Mouse (Mus musculus): ENCODE results near the gene Btbd35f7.
"Not testable (repeated sequence)": the region's sequence is repeated elsewhere in the genome, so short reads cannot be mapped to it uniquely, and the experiment has no call there.

Btbd35f7 gene

DNA sequence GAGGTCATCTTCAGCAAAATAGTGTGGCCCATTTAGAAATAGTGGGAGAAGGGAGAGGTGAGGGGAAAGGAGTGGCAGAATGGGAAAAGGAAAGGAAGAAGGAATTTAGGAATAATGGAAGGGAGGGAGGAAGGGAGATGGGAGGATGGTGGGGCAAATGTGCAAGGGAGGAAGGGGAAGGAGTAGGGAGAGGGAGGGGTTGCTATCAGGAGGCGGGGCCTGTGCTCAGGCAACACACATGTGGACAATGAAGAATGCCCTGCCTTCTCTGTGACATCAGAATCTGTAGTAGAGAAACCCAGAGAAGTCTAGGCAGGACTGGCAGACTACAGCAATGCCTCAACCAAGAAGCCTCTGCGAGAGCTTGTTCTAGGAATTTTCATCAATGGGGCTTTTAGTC lies at the start of gene Btbd35f7:
Gene Btbd35f7, plus strand, starts transcription at position 301 of the 400 bp plus-strand sequence.
- not testable (repeated sequence) for DNase-seq

Measured in right cerebral cortex, postnatal 4 days (tissue).